Mouse (Mus musculus) neutrophil, adult 59 days (primary cell): ENCODE results near the gene Tgfb3. TPM values are rescaled to one million over a fixed set of nuclear protein-coding genes. Genes with fewer than 3 reads are reported as not detected.

Experiments
- total RNA-seq, 2 experiments: library from RNA; stranded (reverse); gene quantifications; 1 replicate in 1 of 2; 2 replicates in 1 of 2; pipeline ENCODE4 v1.2.4; 2023

Gene Tgfb3
- total RNA-seq: not detected

DNA sequence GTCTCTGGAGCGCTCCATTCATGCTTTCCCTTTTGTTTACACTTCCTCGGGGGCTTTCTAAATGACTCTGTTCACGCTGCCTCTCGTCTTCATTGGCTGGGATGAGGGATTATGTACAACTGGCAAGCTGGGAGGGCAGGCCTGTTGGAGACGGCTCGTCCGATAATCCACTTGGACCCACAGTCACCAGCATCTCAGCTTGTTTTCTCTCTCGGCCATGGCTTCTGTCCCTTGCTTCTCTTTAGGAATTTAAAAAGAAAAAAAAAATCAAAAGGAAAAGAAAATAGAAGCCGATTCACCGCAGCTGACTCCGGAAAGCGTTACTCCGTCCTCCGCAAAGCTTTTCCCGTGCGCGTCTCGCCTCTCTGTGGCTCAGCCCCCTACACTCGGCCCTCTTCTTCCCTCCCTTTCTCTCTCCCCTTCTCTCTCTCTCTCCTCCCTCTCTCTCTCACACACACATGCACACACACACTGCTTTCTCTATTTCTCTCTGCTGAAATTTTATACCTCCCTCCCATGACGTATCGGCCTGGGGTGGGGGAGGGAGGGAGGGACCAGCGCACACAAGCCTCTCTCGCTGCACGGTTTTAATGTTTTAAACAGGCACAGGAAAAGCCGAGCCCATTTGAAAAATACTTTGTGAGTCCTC lies at the start of gene Tgfb3:
Tgfb3 (minus strand) TSS at position 489 of the 649 bp plus-strand sequence.

GRCm38 (mm10) chr12:86082481-86083012 lies 3.7 kb upstream of the Tgfb3 start, which contains the start of gene Ift43:
Gene Ift43, plus strand, starts transcription at chr12:86082541.

Other genes starting within 250 kb of the Tgfb3 start
- not detected for gene Ift43, start 3.5 kb upstream of the Tgfb3 start, total RNA-seq
- gene Gpatch2l, start 162.8 kb upstream of the Tgfb3 start, total RNA-seq: 10 to 100 TPM; 56.9 to 59.6 TPM